In the genomic region with DNA sequence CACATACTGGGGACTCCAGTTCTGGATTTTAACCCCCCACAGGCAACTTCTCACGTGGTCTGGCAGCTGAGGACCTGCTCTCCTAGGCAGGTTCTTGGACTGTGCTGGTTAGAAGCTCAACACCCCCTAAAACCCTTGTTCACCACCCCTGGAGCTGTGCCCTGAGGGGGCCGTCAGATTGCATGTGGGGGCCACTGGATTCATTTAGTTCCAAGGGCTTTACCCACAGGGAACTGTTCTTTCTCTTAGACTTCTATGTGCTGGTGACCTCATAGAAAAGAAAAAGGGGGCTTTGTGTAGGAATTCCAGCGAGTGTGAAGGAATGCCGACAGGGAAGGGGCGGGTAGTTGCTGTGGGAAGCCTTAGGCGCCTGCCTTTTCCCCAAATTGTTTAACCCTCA, we compare ENCODE assay signal across 8 mouse cellular contexts. TPM values are rescaled to one million over a fixed set of nuclear protein-coding genes. Genes with fewer than 3 reads are reported as not detected.
DNase-seq lines count a peak whose midpoint lies in the region; ATAC-seq and TF ChIP-seq lines count a peak whose summit lies in the region.

No protein-coding gene starts in this region.

- H3K36me3 ChIP-seq in lung, embryonic 14.5 days (ENCODE audit: insufficient read depth) = peaks cover 4% of the 10 kb centered on the region; the same call in 1 of the 2 replicates
- peaks cover 27% of the 10 kb centered on the region for H3K36me3 ChIP-seq in forebrain, embryonic 10.5 days (replicated peaks)
- 0 out of 2 replicates have a peak, but pooled peaks cover 3% of the 10 kb centered on the region for H3K36me3 ChIP-seq in intestine, embryonic 16.5 days (ENCODE audit: control insufficient read depth, insufficient read depth, low read length)
- H3K36me3 ChIP-seq in small intestine, adult 2 months (ENCODE audit: control insufficient read depth, insufficient read depth, low read length) = 0 out of 2 replicates have a peak, but pooled peaks cover 5% of the 10 kb centered on the region
- no peaks in the 10 kb centered on the region for H3K36me3 ChIP-seq in thymus, adult 2 months (ENCODE audit: control insufficient read depth, insufficient read depth, low read length)

- peak overlapping the region; percentile 76 for H3K27ac ChIP-seq in lung, embryonic 14.5 days (ENCODE audit: low read depth)
- H3K27ac ChIP-seq in forebrain, embryonic 10.5 days = peak overlapping the region; percentile 85
- 0 out of 2 replicates have a peak overlapping the region, but pooled peaks have one; percentile 5 for H3K27ac ChIP-seq in intestine, embryonic 16.5 days (ENCODE audit: low read length)
- peak overlapping the region; percentile 86 for H3K27ac ChIP-seq in small intestine, adult 2 months (ENCODE audit: insufficient read depth, low read depth, low read length)
- no peak overlapping the region for H3K27ac ChIP-seq in thymus, adult 2 months (ENCODE audit: control insufficient read depth, insufficient read depth, low read length)

- H3K27me3 ChIP-seq in lung, embryonic 14.5 days (ENCODE audit: insufficient read depth, low read length) = no peaks in the 10 kb centered on the region
- H3K27me3 ChIP-seq in forebrain, embryonic 10.5 days (ENCODE audit: poor library complexity, severe bottlenecking) = no peaks in the 10 kb centered on the region
- no peaks in the 10 kb centered on the region for H3K27me3 ChIP-seq in intestine, embryonic 16.5 days (replicated peaks; ENCODE audit: control insufficient read depth, insufficient read depth, low read length)
- H3K27me3 ChIP-seq in small intestine, adult 2 months (ENCODE audit: control insufficient read depth, insufficient read depth, low read length) = no peaks in the 10 kb centered on the region
- H3K27me3 ChIP-seq in thymus, adult 2 months (ENCODE audit: control insufficient read depth, insufficient read depth, low read length) = no peaks in the 10 kb centered on the region

- no peak for ATAC-seq in lung, embryonic 14.5 days (ENCODE audit: insufficient read depth)
- no peak for ATAC-seq in intestine, embryonic 16.5 days

- no peaks in the 10 kb centered on the region for H3K9me3 ChIP-seq in lung, embryonic 14.5 days (ENCODE audit: low read depth, low read length)
- H3K9me3 ChIP-seq in forebrain, embryonic 10.5 days = no peaks in the 10 kb centered on the region
- H3K9me3 ChIP-seq in intestine, embryonic 16.5 days (ENCODE audit: control insufficient read depth, low read length) = no peaks in the 10 kb centered on the region

- no peak for TF ChIP-seq POLR2A in small intestine, adult 2 months (IDR thresholded peaks at IDR 0.05; ENCODE audit: low read depth, low read length)
- no peak for TF ChIP-seq POLR2A in thymus, adult 2 months (IDR thresholded peaks at IDR 0.05; ENCODE audit: control insufficient read depth, extremely low read depth, insufficient read depth, low read length, poor library complexity)

- H3K4me2 ChIP-seq in lung, embryonic 14.5 days = peak overlapping the region; percentile 31; the same call in 1 of the 2 replicates
- H3K4me2 ChIP-seq in intestine, embryonic 16.5 days (ENCODE audit: low read depth, low read length) = no peak overlapping the region

- H3K4me3 ChIP-seq in lung, embryonic 14.5 days (ENCODE audit: low read depth, low read length) = no peak overlapping the region
- peak overlapping the region; percentile 29; the same call in 1 of the 2 replicates for H3K4me3 ChIP-seq in forebrain, embryonic 10.5 days
- no peak overlapping the region for H3K4me3 ChIP-seq in intestine, embryonic 16.5 days (ENCODE audit: low read length)
- peak overlapping the region; percentile 35 for H3K4me3 ChIP-seq in small intestine, adult 2 months (ENCODE audit: low read depth, low read length)
- no peak overlapping the region for H3K4me3 ChIP-seq in thymus, adult 2 months (ENCODE audit: control insufficient read depth, insufficient read depth, low read length)

- TF ChIP-seq CTCF in lung, embryonic 14.5 days (IDR thresholded peaks at IDR 0.05; ENCODE audit: low read depth) = no peak
- TF ChIP-seq CTCF in small intestine, adult 2 months (IDR thresholded peaks at IDR 0.05; ENCODE audit: extremely low read depth, insufficient read length, insufficient replicate concordance, low read depth, low read length) = no peak
- no peak for TF ChIP-seq CTCF in thymus, adult 2 months (IDR thresholded peaks at IDR 0.05; ENCODE audit: borderline replicate concordance, control insufficient read depth, extremely low read depth, insufficient read depth, low read length, poor library complexity)

- H3K9ac ChIP-seq in lung, embryonic 14.5 days = no peak overlapping the region; the same call in 1 of the 2 replicates
- H3K9ac ChIP-seq in intestine, embryonic 16.5 days (ENCODE audit: low read depth, low read length) = peak overlapping the region; percentile 35; the same call in 1 of the 2 replicates

- H3K4me1 ChIP-seq in lung, embryonic 14.5 days (ENCODE audit: insufficient read depth) = peaks cover 25% of the 10 kb centered on the region
- peaks cover 77% of the 10 kb centered on the region for H3K4me1 ChIP-seq in forebrain, embryonic 10.5 days
- H3K4me1 ChIP-seq in intestine, embryonic 16.5 days (ENCODE audit: control insufficient read depth, insufficient read depth, low read length) = peaks cover 40% of the 10 kb centered on the region
- peaks cover 39% of the 10 kb centered on the region; the same call in 1 of the 2 replicates for H3K4me1 ChIP-seq in small intestine, adult 2 months (ENCODE audit: control insufficient read depth, insufficient read depth, insufficient read length, low read length)
- H3K4me1 ChIP-seq in thymus, adult 2 months (replicated peaks; ENCODE audit: control insufficient read depth, insufficient read depth, low read length) = peaks cover 8% of the 10 kb centered on the region

- intact Hi-C loops in gastrocnemius, postnatal 14 days (cut with DNase I; ENCODE audit: low total_unique reads) = no loop called here

- 31% methylated on average over 6 of the region's 6 CpGs for WGBS in lung, embryonic 14.5 days
- 9% methylated on average over 6 of the region's 6 CpGs for WGBS in forebrain, embryonic 10.5 days
- 43% methylated on average over 6 of the region's 6 CpGs for WGBS in intestine, embryonic 16.5 days
- WGBS in small intestine, adult 2 months = 78% methylated on average over 6 of the region's 6 CpGs
- 93% methylated on average over 6 of the region's 6 CpGs for WGBS in thymus, adult 2 months

- peak; percentile 55 for DNase-seq in lung, embryonic 14.5 days
- no peak for DNase-seq in lung, postnatal 4 days
- peak; percentile 54 for DNase-seq in forebrain, embryonic 10.5 days (ENCODE audit: extremely low spot score, low spot score)
- no peak for DNase-seq in gastrocnemius, adult 18-20 months (ENCODE audit: low spot score)
- DNase-seq in thymus, adult 2 months = no peak
- no peak for DNase-seq in gastrocnemius, postnatal 14 days

RNA-seq across cellular contexts. Expression of a gene that starts 4.0 kb away (rescaled TPM):
- 129 and 134 TPM in 2 replicates for polyA plus RNA-seq in lung, embryonic 14.5 days (2014; fragmentation: Nextera tagmentation; extraction: Ambion mirVana)
- polyA plus RNA-seq in forebrain, embryonic 10.5 days (2016; fragmentation: Nextera tagmentation; extraction: Ambion mirVana) = 120 and 134 TPM in 2 replicates
- polyA plus RNA-seq in intestine, embryonic 16.5 days (2015; fragmentation: Nextera tagmentation; extraction: Ambion mirVana) = 124 and 128 TPM in 2 replicates
- polyA plus RNA-seq in small intestine, adult 2 months (2012; rRNA removed) = 24.6 and 173 TPM in 2 replicates
- 10 to 100 TPM; 11.5 to 14.0 TPM for total RNA-seq in gastrocnemius, adult 18-20 months (2021)
- polyA plus RNA-seq in thymus, adult 2 months (2012; rRNA removed) = 12.4 and 17.2 TPM in 2 replicates
- 10 to 100 TPM; 15.4 to 16.6 TPM for total RNA-seq in gastrocnemius, postnatal 14 days (2021)

Comparison
In these comparisons a context has a peak if more than half of its experiments do, and no peak if none do; other contexts are left out.
1. DNase-seq: peak in lung, embryonic 14.5 days (single experiment) and forebrain, embryonic 10.5 days (single experiment); none in lung, postnatal 4 days (0 of 2), gastrocnemius, adult 18-20 months (single experiment), thymus, adult 2 months (single experiment) and gastrocnemius, postnatal 14 days (single experiment).
2. H3K4me3 ChIP-seq: peak in forebrain, embryonic 10.5 days (single experiment) and small intestine, adult 2 months (single experiment); none in lung, embryonic 14.5 days (single experiment), intestine, embryonic 16.5 days (single experiment) and thymus, adult 2 months (single experiment).